Mouse (Mus musculus) forebrain, postnatal 0 days (tissue): ENCODE measurements around the gene Erc2. TPM values are rescaled to one million over a fixed set of nuclear protein-coding genes. Genes with fewer than 3 reads are reported as not detected.
A peak's percentile ranks its signal among the peaks of the same experiment; 100 is the strongest.

ENCODE experiments used
- ATAC-seq: fragments of 200-750 bp; cut with Nextera tagmentation; 2 replicates; pipeline ENCODE4 v1.8.0; 2017; ENCODE audit warnings: mild to moderate bottlenecking, moderate library complexity
- DNase-seq: peaks from one replicate; pipeline ENCODE4 v3.0.0-alpha.2; 2015
- H3K27ac ChIP-seq: fragments of 300-500 bp; sonication (generic); 2 replicates; pipeline ENCODE4 v1.5.1; 2014; ENCODE audit warnings: low read depth, mild to moderate bottlenecking, antibody characterized with exemption, low read length, moderate library complexity, mixed read lengths
- H3K27me3 ChIP-seq: fragments of 300-500 bp; sonication (generic); 2 replicates; pipeline ENCODE4 v1.6.1; 2014; ENCODE audit warnings: mild to moderate bottlenecking, low read length, mixed read lengths; ENCODE audit not compliant: insufficient read depth
- H3K36me3 ChIP-seq: fragments of 300-500 bp; sonication (generic); 2 replicates; pipeline ENCODE4 v1.6.1; 2014; ENCODE audit warnings: mild to moderate bottlenecking, moderate library complexity; ENCODE audit not compliant: insufficient read depth
- H3K4me1 ChIP-seq: fragments of 300-500 bp; sonication (generic); 2 replicates; pipeline ENCODE4 v1.6.1; 2014; ENCODE audit warnings: antibody characterized with exemption; ENCODE audit not compliant: insufficient read depth
- H3K4me2 ChIP-seq: fragments of 300-500 bp; sonication (generic); 2 replicates; pipeline ENCODE4 v1.6.1; 2014; ENCODE audit warnings: low read depth, mild to moderate bottlenecking, moderate library complexity
- H3K4me3 ChIP-seq: fragments of 300-500 bp; sonication (generic); 2 replicates; pipeline ENCODE4 v1.5.1; 2014; ENCODE audit warnings: low read depth, low read length, mixed read lengths
- H3K9ac ChIP-seq: fragments of 300-500 bp; sonication (generic); 2 replicates; pipeline ENCODE4 v1.6.1; 2014; ENCODE audit warnings: mild to moderate bottlenecking
- H3K9me3 ChIP-seq: fragments of 300-500 bp; sonication (generic); 2 replicates; pipeline ENCODE4 v1.6.1; 2016; ENCODE audit warnings: low read length
- CTCF ChIP-seq: sonication (generic); IDR thresholded peaks from 2 replicates; pipeline ENCODE4 v1.5.1; 2016; ENCODE audit warnings: antibody characterized with exemption, control low read depth, low read depth
- WGBS: fragments of 180-500 bp; shearing (Covaris S2); extraction: QIAGEN DNeasy Blood & Tissue Kit; methylation state at CpG from one replicate; pipeline ENCODE4 v1.1.7; 2014; 5-methylcytosine and 5-hydroxymethylcytosine counted together
- polyA plus RNA-seq: library from polyadenylated mRNA; unstranded; fragments of >200 nt; fragmentation: Nextera tagmentation; extraction: Ambion mirVana; gene quantifications from 2 replicates; pipeline ENCODE4 v1.2.1, GENCODE M21; 2015
- total RNA-seq: library from RNA; depleted of rRNA; stranded (reverse); fragments of >200 nt; gene quantifications from 2 replicates; pipeline ENCODE4 v1.2.3, GENCODE M21; 2014

Erc2 gene
- total and polyA plus RNA-seq, 2 experiments from 2014 or later = 106 to 117 TPM

DNA sequence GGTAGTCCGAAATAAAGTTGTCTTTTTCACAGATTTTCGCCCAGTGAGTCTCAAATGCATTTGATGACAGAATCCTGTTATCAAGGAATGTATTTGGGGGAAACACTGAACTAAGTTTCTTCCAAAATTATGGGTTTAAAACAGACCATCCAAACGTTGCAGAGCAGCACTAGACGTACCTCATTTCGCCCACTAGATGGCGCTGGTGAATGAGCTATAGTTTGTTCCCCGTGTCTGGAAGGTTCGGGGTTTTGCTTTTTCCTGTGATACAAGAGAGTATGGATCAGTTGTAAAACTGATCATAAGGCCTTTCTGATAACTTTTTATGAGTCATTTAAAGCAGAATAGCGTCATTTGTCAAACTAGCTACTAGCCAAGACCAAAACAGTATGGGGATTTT, 185.9 kb downstream of the Erc2 start:
- peak; percentile 96 for TF ChIP-seq CTCF
- H3K4me3 ChIP-seq = no peak overlapping the region
- no peaks in the 10 kb centered on the region for H3K36me3 ChIP-seq
- no peaks in the 10 kb centered on the region for H3K9me3 ChIP-seq
- no peak overlapping the region for H3K27ac ChIP-seq
- H3K4me1 ChIP-seq = no peaks in the 10 kb centered on the region
- H3K4me2 ChIP-seq = no peak overlapping the region
- no peaks in the 10 kb centered on the region for H3K27me3 ChIP-seq
- 3% methylated on average over 9 of the region's 9 CpGs for WGBS
- no peak overlapping the region for H3K9ac ChIP-seq
- DNase-seq (peak; percentile 90), ATAC-seq (peak; percentile 78)

- TF ChIP-seq CTCF = no peak
- Histone ChIP-seq H3K27me3 (no peaks in the 10 kb centered on the region), H3K27ac (no peak overlapping the region), H3K9me3 (no peaks in the 10 kb centered on the region), H3K4me2 (no peak overlapping the region), H3K4me3 (no peak overlapping the region), H3K36me3 (no peaks in the 10 kb centered on the region), H3K9ac (no peak overlapping the region), H3K4me1 (no peaks in the 10 kb centered on the region)
- DNase-seq = no peak
- no peak for ATAC-seq
- WGBS = 48% methylated on average over 10 of the region's 10 CpGs
Measured at GRCm38 (mm10) chr14:27808523-27809114, 186.4 kb downstream of the Erc2 start.

DNA sequence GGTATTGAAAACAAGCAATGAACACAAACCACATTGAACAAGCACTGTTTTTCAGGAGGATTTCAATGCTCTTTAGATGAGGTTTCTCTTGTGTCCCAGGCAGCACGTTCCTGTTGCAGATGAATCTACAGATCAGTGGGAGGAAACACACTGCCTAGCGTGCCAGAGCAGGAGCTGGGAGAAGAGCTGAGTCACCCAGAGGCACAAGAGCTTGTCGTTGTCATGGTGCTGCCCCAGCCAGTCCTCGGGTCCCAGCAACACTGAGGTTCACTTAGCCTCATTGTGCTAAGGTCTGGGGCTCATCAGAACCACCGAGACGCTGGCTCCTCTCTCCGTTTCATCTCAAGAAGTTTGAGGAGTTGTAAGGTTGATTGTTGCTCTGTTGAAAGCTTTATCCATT, 188.6 kb downstream of the Erc2 start:
- 13% methylated on average over 7 of the region's 7 CpGs for WGBS
- Histone ChIP-seq H3K27ac (no peak overlapping the region), H3K9me3 (no peaks in the 10 kb centered on the region), H3K27me3 (no peaks in the 10 kb centered on the region), H3K4me1 (no peaks in the 10 kb centered on the region), H3K4me3 (no peak overlapping the region), H3K4me2 (no peak overlapping the region), H3K36me3 (no peaks in the 10 kb centered on the region), H3K9ac (no peak overlapping the region)
- DNase-seq (no peak), ATAC-seq (peak; percentile 50)
- TF ChIP-seq CTCF = no peak

GRCm38 (mm10) chr14:27811649-27812048, 189.4 kb downstream of the Erc2 start:
- no peak overlapping the region for H3K4me3 ChIP-seq
- no peak for TF ChIP-seq CTCF
- H3K4me1 ChIP-seq = no peaks in the 10 kb centered on the region
- H3K27ac ChIP-seq = no peak overlapping the region
- no peaks in the 10 kb centered on the region for H3K9me3 ChIP-seq
- H3K4me2 ChIP-seq = no peak overlapping the region
- H3K27me3 ChIP-seq = no peaks in the 10 kb centered on the region
- no peaks in the 10 kb centered on the region for H3K36me3 ChIP-seq
- no peak for DNase-seq
- no peak overlapping the region for H3K9ac ChIP-seq
- no peak for ATAC-seq
- WGBS = 98% methylated on average over 3 of the region's 3 CpGs

- Histone ChIP-seq H3K36me3 (no peaks in the 10 kb centered on the region), H3K27ac (no peak overlapping the region), H3K27me3 (no peaks in the 10 kb centered on the region), H3K4me1 (no peaks in the 10 kb centered on the region), H3K4me2 (no peak overlapping the region), H3K9me3 (no peaks in the 10 kb centered on the region), H3K4me3 (no peak overlapping the region), H3K9ac (no peak overlapping the region)
- TF ChIP-seq CTCF = no peak
- WGBS = 53% methylated on average over 6 of the region's 6 CpGs
- ATAC-seq = no peak
- DNase-seq = no peak
Measured at GRCm38 (mm10) chr14:27815739-27816138, 193.5 kb downstream of the Erc2 start.

- ATAC-seq = no peak
- no peak for DNase-seq
- Histone ChIP-seq H3K27me3 (no peaks in the 10 kb centered on the region), H3K4me3 (no peak overlapping the region), H3K27ac (no peak overlapping the region), H3K9ac (no peak overlapping the region), H3K4me1 (no peaks in the 10 kb centered on the region), H3K4me2 (no peak overlapping the region), H3K9me3 (no peaks in the 10 kb centered on the region), H3K36me3 (no peaks in the 10 kb centered on the region)
- 84% methylated on average over 5 of the region's 5 CpGs for WGBS
- no peak for TF ChIP-seq CTCF
Measured at GRCm38 (mm10) chr14:27818986-27819385, 196.8 kb downstream of the Erc2 start.

DNA sequence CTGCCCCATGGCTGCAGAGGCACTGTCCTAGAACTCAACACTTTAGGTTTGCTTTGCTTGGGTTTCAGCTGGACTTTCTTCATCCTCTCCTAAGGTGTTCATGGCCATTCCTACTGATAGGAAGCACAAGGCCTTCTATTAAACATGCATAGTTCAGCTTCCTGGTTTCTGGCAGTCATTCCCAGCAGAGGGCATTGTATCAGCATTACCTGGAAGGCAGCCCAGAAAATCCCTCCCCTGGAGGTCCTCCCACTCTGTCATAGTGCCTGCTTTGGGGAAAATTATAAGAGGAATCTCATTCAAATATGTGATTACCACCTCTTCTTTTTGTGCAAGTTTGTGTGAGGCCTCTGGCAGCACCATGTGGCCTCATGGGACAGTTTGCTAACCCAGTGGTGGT, 199.6 kb downstream of the Erc2 start:
- H3K27me3 ChIP-seq = no peaks in the 10 kb centered on the region
- no peak for ATAC-seq
- peak; percentile 22; the same call in 1 of the 2 replicates for TF ChIP-seq CTCF

More for the DNA sequence above, 199.6 kb downstream of the Erc2 start:
- DNase-seq = peak; percentile 45
- Histone ChIP-seq H3K9me3 (no peaks in the 10 kb centered on the region), H3K4me2 (no peak overlapping the region), H3K9ac (no peak overlapping the region), H3K27ac (no peak overlapping the region), H3K36me3 (no peaks in the 10 kb centered on the region), H3K4me3 (no peak overlapping the region), H3K4me1 (no peaks in the 10 kb centered on the region)
